22 mouse cellular contexts compared by ENCODE assay signal in genomic region chr1:154605601-154606000, GRCm38 (mm10).
DNase-seq lines count a peak whose midpoint lies in the region; ATAC-seq lines count a peak whose summit lies in the region.
"Had no signal": no experiment of that assay in that cellular context is flagged by ENCODE, and none has a peak within 500 bp of the region (broad histone marks: within the 10 kb centered on the region; RNA-seq: fewer than 3 reads in every experiment).

No protein-coding gene starts in this region.

- H3K9ac ChIP-seq in forebrain, embryonic 15.5 days (replicated peaks): no peak overlapping the region
- H3K9ac ChIP-seq: embryonic facial prominence, embryonic 15.5 days; heart, embryonic 13.5 days; hindbrain, embryonic 15.5 days had no signal

- H3K9me3 ChIP-seq in forebrain, embryonic 15.5 days: no peaks in the 10 kb centered on the region
- H3K9me3 ChIP-seq: embryonic facial prominence, embryonic 15.5 days; forebrain, embryonic 10.5 days; heart, embryonic 13.5 days; hindbrain, embryonic 15.5 days had no signal

- no peak overlapping the region for H3K4me3 ChIP-seq in forebrain, embryonic 15.5 days
- H3K4me3 ChIP-seq: embryonic facial prominence, embryonic 15.5 days; erythroblast, embryonic 14.5 days; forebrain, embryonic 10.5 days; heart, embryonic 13.5 days; hindbrain, embryonic 15.5 days had no signal

- WGBS in forebrain, embryonic 15.5 days: 91% methylated on average over 2 of the region's 2 CpGs

- H3K27me3 ChIP-seq in forebrain, embryonic 15.5 days: no peaks in the 10 kb centered on the region
- H3K27me3 ChIP-seq: CH12.LX; embryonic facial prominence, embryonic 15.5 days; heart, embryonic 13.5 days; hindbrain, embryonic 15.5 days had no signal

- H3K4me2 ChIP-seq in forebrain, embryonic 15.5 days (replicated peaks): no peak overlapping the region
- H3K4me2 ChIP-seq: embryonic facial prominence, embryonic 15.5 days; heart, embryonic 13.5 days; hindbrain, embryonic 15.5 days had no signal

- H3K4me1 ChIP-seq in forebrain, embryonic 15.5 days: 0 out of 2 replicates have a peak, but pooled peaks cover 2% of the 10 kb centered on the region
- H3K4me1 ChIP-seq: embryonic facial prominence, embryonic 15.5 days; forebrain, embryonic 10.5 days; heart, embryonic 13.5 days; hindbrain, embryonic 15.5 days had no signal

- H3K36me3 ChIP-seq in forebrain, embryonic 15.5 days: no peaks in the 10 kb centered on the region
- H3K36me3 ChIP-seq: embryonic facial prominence, embryonic 15.5 days; forebrain, embryonic 10.5 days; heart, embryonic 13.5 days; hindbrain, embryonic 15.5 days had no signal

- H3K27ac ChIP-seq in forebrain, embryonic 15.5 days (replicated peaks): no peak overlapping the region
- H3K27ac ChIP-seq: embryonic facial prominence, embryonic 15.5 days; forebrain, embryonic 10.5 days; heart, embryonic 13.5 days; hindbrain, embryonic 15.5 days had no signal

- ATAC-seq in megakaryocyte progenitor cell, adult 5-6 weeks (replicated peaks; ENCODE audit: poor library complexity): no peak
- no peak for ATAC-seq in forebrain, embryonic 15.5 days (replicated peaks)
- ATAC-seq: activated CD4-positive, CD25-positive, alpha-beta regulatory T cell, adult 4 months; forebrain, embryonic 14.5 days; intestine, embryonic 16.5 days; Patski had no signal

- peak; percentile 57 for DNase-seq in brain, adult 2 months (ENCODE audit: low read depth, low spot score)
- DNase-seq in cerebellum, adult 11-12 months: peak; percentile 26
- DNase-seq in cerebellum, adult 9-10 months: peak; percentile 39
- peak; percentile 67 to 81 for DNase-seq in cerebellum, postnatal 25 days
- DNase-seq in frontal cortex, postnatal 14 days (ENCODE audit: low spot score in 2 of 2): no peak
- DNase-seq: adrenal gland, postnatal 25 days; embryo, embryonic 11 days; gastrocnemius, postnatal 14 days; heart, postnatal 36 days; kidney, adult 2 months had no signal

Comparison
In these comparisons a context has a peak if more than half of its experiments do, and no peak if none do; other contexts are left out.
1. DNase-seq: peak in brain, adult 2 months (single experiment), cerebellum, adult 11-12 months (single experiment), cerebellum, adult 9-10 months (single experiment) and cerebellum, postnatal 25 days (2 of 2); none in frontal cortex, postnatal 14 days (0 of 2).